ENCODE assay signal across 7 mouse cellular contexts in genomic region chr13:34875166-34875710, GRCm38 (mm10). TPM values are rescaled to one million over a fixed set of nuclear protein-coding genes. Genes with fewer than 3 reads are reported as not detected.
DNase-seq lines count a peak whose midpoint lies in the region; ATAC-seq and TF ChIP-seq lines count a peak whose summit lies in the region.

Prpf4b (plus strand) TSS chr13:34875302.

- peak within 1 kb of the TSS; percentile 94 for H3K4me3 ChIP-seq in embryonic facial prominence, embryonic 10.5 days
- H3K4me3 ChIP-seq in intestine, postnatal 0 days (ENCODE audit: low read depth, low read length) = peak within 1 kb of the TSS; percentile 96
- H3K4me3 ChIP-seq in midbrain, embryonic 12.5 days = peak within 1 kb of the TSS; percentile 70
- peak within 1 kb of the TSS; percentile 93 for H3K4me3 ChIP-seq in small intestine, adult 2 months (ENCODE audit: low read depth, low read length)

- H3K4me2 ChIP-seq in intestine, postnatal 0 days (replicated peaks; ENCODE audit: low read depth) = peak within 1 kb of the TSS; percentile 71
- H3K4me2 ChIP-seq in midbrain, embryonic 12.5 days (replicated peaks) = peak within 1 kb of the TSS; percentile 76

- peaks cover 9% of the 10 kb centered on the region for H3K36me3 ChIP-seq in embryonic facial prominence, embryonic 10.5 days (replicated peaks)
- H3K36me3 ChIP-seq in intestine, postnatal 0 days (ENCODE audit: control insufficient read depth, insufficient read depth) = no peaks in the 10 kb centered on the region
- no peaks in the 10 kb centered on the region for H3K36me3 ChIP-seq in midbrain, embryonic 12.5 days
- no peaks in the 10 kb centered on the region for H3K36me3 ChIP-seq in small intestine, adult 2 months (ENCODE audit: control insufficient read depth, insufficient read depth, low read length)

- intact Hi-C loops in left cerebral cortex, postnatal 4 days (cut with DNase I) = no loop called here

- peak; percentile 97 for DNase-seq in adrenal gland, postnatal 10 days
- DNase-seq in embryonic facial prominence, embryonic 10.5 days (ENCODE audit: low spot score) = peak; percentile 94
- peak; percentile 56 for DNase-seq in gonadal fat pad, adult 2 months (ENCODE audit: low read depth)
- DNase-seq in left cerebral cortex, postnatal 4 days = peak; percentile 93

- peak within 1 kb of the TSS; percentile 98 for H3K27ac ChIP-seq in embryonic facial prominence, embryonic 10.5 days (replicated peaks)
- H3K27ac ChIP-seq in intestine, postnatal 0 days (ENCODE audit: low read depth, low read length) = peak within 1 kb of the TSS; percentile 98
- peak within 1 kb of the TSS; percentile 99 for H3K27ac ChIP-seq in midbrain, embryonic 12.5 days (replicated peaks)
- H3K27ac ChIP-seq in small intestine, adult 2 months (ENCODE audit: insufficient read depth, low read depth, low read length) = peak within 1 kb of the TSS; percentile 94

- no peaks in the 10 kb centered on the region for H3K9me3 ChIP-seq in embryonic facial prominence, embryonic 10.5 days
- H3K9me3 ChIP-seq in intestine, postnatal 0 days (ENCODE audit: control insufficient read depth) = no peaks in the 10 kb centered on the region
- no peaks in the 10 kb centered on the region for H3K9me3 ChIP-seq in midbrain, embryonic 12.5 days

- TF ChIP-seq POLR2A in small intestine, adult 2 months (IDR thresholded peaks at IDR 0.05; ENCODE audit: low read depth, low read length) = peak; percentile 87; the same call in 1 of the 2 replicates

- H3K4me1 ChIP-seq in embryonic facial prominence, embryonic 10.5 days = peaks cover 24% of the 10 kb centered on the region
- H3K4me1 ChIP-seq in intestine, postnatal 0 days (replicated peaks; ENCODE audit: control insufficient read depth, insufficient read depth, low read length) = peaks cover 7% of the 10 kb centered on the region; the same call in 1 of the 2 replicates
- peaks cover 24% of the 10 kb centered on the region for H3K4me1 ChIP-seq in midbrain, embryonic 12.5 days
- peaks cover 6% of the 10 kb centered on the region; the same call in 1 of the 2 replicates for H3K4me1 ChIP-seq in small intestine, adult 2 months (ENCODE audit: control insufficient read depth, insufficient read depth, insufficient read length, low read length)

- no peak for TF ChIP-seq CTCF in intestine, postnatal 0 days (IDR thresholded peaks at IDR 0.05; ENCODE audit: low read depth)
- TF ChIP-seq CTCF in small intestine, adult 2 months (IDR thresholded peaks at IDR 0.05; ENCODE audit: extremely low read depth, insufficient read length, insufficient replicate concordance, low read depth, low read length) = no peak

- ATAC-seq in intestine, postnatal 0 days = peak; percentile 72
- ATAC-seq in midbrain, embryonic 12.5 days (ENCODE audit: low FRiP score, low read depth) = peak; percentile 80

- H3K9ac ChIP-seq in intestine, postnatal 0 days (ENCODE audit: low read depth, low read length) = peak within 1 kb of the TSS; percentile 98
- peak within 1 kb of the TSS; percentile 80 for H3K9ac ChIP-seq in midbrain, embryonic 12.5 days (replicated peaks)

- 1% methylated on average over 40 of the region's 40 CpGs for WGBS in embryonic facial prominence, embryonic 10.5 days
- WGBS in intestine, postnatal 0 days = 1% methylated on average over 40 of the region's 40 CpGs
- WGBS in midbrain, embryonic 12.5 days = under 1% methylated on average over 40 of the region's 40 CpGs
- under 1% methylated on average over 40 of the region's 40 CpGs for WGBS in small intestine, adult 2 months

- no peaks in the 10 kb centered on the region for H3K27me3 ChIP-seq in embryonic facial prominence, embryonic 10.5 days (replicated peaks; ENCODE audit: low read depth, poor library complexity, severe bottlenecking)
- H3K27me3 ChIP-seq in intestine, postnatal 0 days (replicated peaks; ENCODE audit: control insufficient read depth, insufficient read depth, low read length) = no peaks in the 10 kb centered on the region
- no peaks in the 10 kb centered on the region for H3K27me3 ChIP-seq in midbrain, embryonic 12.5 days
- no peaks in the 10 kb centered on the region for H3K27me3 ChIP-seq in small intestine, adult 2 months (ENCODE audit: control insufficient read depth, insufficient read depth, low read length)

RNA-seq across cellular contexts. Expression of gene Prpf4b, which starts in this region (rescaled TPM):
- total RNA-seq in adrenal gland, postnatal 10 days (2021) = 10 to 100 TPM; 70.9 to 98.9 TPM
- polyA plus RNA-seq in embryonic facial prominence, embryonic 10.5 days (2016; fragmentation: Nextera tagmentation; extraction: Ambion mirVana) = 78.0 and 81.6 TPM in 2 replicates
- 12.9 and 16.8 TPM in 2 replicates for polyA plus RNA-seq in gonadal fat pad, adult 2 months (2012; rRNA removed)
- polyA plus RNA-seq in intestine, postnatal 0 days (2015; fragmentation: Nextera tagmentation; extraction: Ambion mirVana) = 44.2 and 51.2 TPM in 2 replicates
- total RNA-seq in left cerebral cortex, postnatal 4 days (2021) = 100 to 1,000 TPM in 1 of 2 experiments, 10 to 100 TPM in 1; 92.7 to 100 TPM
- 90.2 and 105 TPM in 2 replicates for polyA plus RNA-seq in midbrain, embryonic 12.5 days (2016; fragmentation: Nextera tagmentation; extraction: Ambion mirVana)
- polyA plus RNA-seq in small intestine, adult 2 months (2012; rRNA removed) = 1.6 and 3.3 TPM in 2 replicates

Comparison
In these comparisons a context has a peak if more than half of its experiments do, and no peak if none do; other contexts are left out.
1. Peak in every context shown above with its lines: DNase-seq, ATAC-seq, H3K4me3 ChIP-seq and H3K27ac ChIP-seq.